Mouse (Mus musculus): Measurements from ENCODE around the gene Gm21970. TPM values are rescaled to one million over a fixed set of nuclear protein-coding genes. Genes with fewer than 3 reads are reported as not detected.
"Not testable (repeated sequence)": the region's sequence is repeated elsewhere in the genome, so short reads cannot be mapped to it uniquely, and the experiment has no call there.

The Gm21970 gene
- total RNA-seq, 2 experiments from 2014 or later, result not detected

GRCm38 (mm10) chr16:91433329-91433933 lies 41.9 kb downstream of the Gm21970 start:
- intact Hi-C loops (cut with DNase I), result no loop called here
- DNase-seq, result no peak

GRCm38 (mm10) chr16:91434119-91434518 lies 42.6 kb downstream of the Gm21970 start:
- intact Hi-C loops (cut with DNase I), result no loop called here
- DNase-seq, result no peak

- intact Hi-C loops (cut with DNase I), result no loop called here
- DNase-seq, result no peak
Measured at GRCm38 (mm10) chr16:91438081-91438480, 46.6 kb downstream of the Gm21970 start.

GRCm38 (mm10) chr16:91438599-91438998 lies 47.1 kb downstream of the Gm21970 start:
- intact Hi-C loops (cut with DNase I); DNase-seq: not testable (repeated sequence)

GRCm38 (mm10) chr16:91441366-91441765 lies 49.8 kb downstream of the Gm21970 start:
- intact Hi-C loops (cut with DNase I), result loop anchor here (1.0 to 2.0 kb wide), 2 partner anchors 35 to 83 kb away; partner anchors contain the start of gene Il10rb
- DNase-seq, result peak; percentile 88 to 89

GRCm38 (mm10) chr16:91441811-91442240 lies 50.3 kb downstream of the Gm21970 start:
- no peak for DNase-seq
- intact Hi-C loops (cut with DNase I), result loop anchor here (1.0 to 2.0 kb wide), 2 partner anchors 35 to 84 kb away; partner anchors contain the start of gene Il10rb

- intact Hi-C loops (cut with DNase I), result no loop called here
- DNase-seq, result no peak
Measured at GRCm38 (mm10) chr16:91442446-91442845, 50.9 kb downstream of the Gm21970 start.

- no peak for DNase-seq
- intact Hi-C loops (cut with DNase I), result no loop called here
Measured at GRCm38 (mm10) chr16:91443211-91443611, 51.7 kb downstream of the Gm21970 start.

GRCm38 (mm10) chr16:91444847-91445246 lies 53.3 kb downstream of the Gm21970 start:
- intact Hi-C loops (cut with DNase I), result no loop called here
- DNase-seq, result no peak

GRCm38 (mm10) chr16:91445566-91445965 lies 54.0 kb downstream of the Gm21970 start:
- intact Hi-C loops (cut with DNase I), result no loop called here
- DNase-seq, result no peak

GRCm38 (mm10) chr16:91446778-91447511 lies 55.4 kb downstream of the Gm21970 start:
- intact Hi-C loops (cut with DNase I), result no loop called here
- no peak for DNase-seq

- intact Hi-C loops (cut with DNase I), result no loop called here
- peak; percentile 56 to 62 for DNase-seq
Measured at GRCm38 (mm10) chr16:91447512-91447900, 56.0 kb downstream of the Gm21970 start.

GRCm38 (mm10) chr16:91448088-91448487 lies 56.6 kb downstream of the Gm21970 start:
- no peak for DNase-seq
- intact Hi-C loops (cut with DNase I), result no loop called here

GRCm38 (mm10) chr16:91448895-91449294 lies 57.4 kb downstream of the Gm21970 start:
- DNase-seq, result no peak
- intact Hi-C loops (cut with DNase I), result no loop called here

GRCm38 (mm10) chr16:91450137-91451064 lies 58.9 kb downstream of the Gm21970 start:
- intact Hi-C loops (cut with DNase I), result no loop called here
- DNase-seq, result no peak

GRCm38 (mm10) chr16:91451949-91452348 lies 60.4 kb downstream of the Gm21970 start:
- DNase-seq, result no peak
- intact Hi-C loops (cut with DNase I), result no loop called here

GRCm38 (mm10) chr16:91452363-91452896 lies 60.9 kb downstream of the Gm21970 start:
- intact Hi-C loops (cut with DNase I), result no loop called here
- DNase-seq, result peak; percentile 60 to 65

- DNase-seq, result no peak
- intact Hi-C loops (cut with DNase I), result no loop called here
Measured at GRCm38 (mm10) chr16:91455868-91456267, 64.3 kb downstream of the Gm21970 start.

GRCm38 (mm10) chr16:91458301-91458746 lies 66.8 kb downstream of the Gm21970 start:
- no peak for DNase-seq
- intact Hi-C loops (cut with DNase I), result no loop called here

- intact Hi-C loops (cut with DNase I), result no loop called here
- DNase-seq, result peak; percentile 65 to 68
Measured at GRCm38 (mm10) chr16:91458976-91459375, 67.5 kb downstream of the Gm21970 start.

- intact Hi-C loops (cut with DNase I), result no loop called here
Measured at GRCm38 (mm10) chr16:91459396-91459795, 67.9 kb downstream of the Gm21970 start.

More at GRCm38 (mm10) chr16:91459396-91459795, 67.9 kb downstream of the Gm21970 start:
- no peak for DNase-seq
